Mouse (Mus musculus): ENCODE results near the gene Ripply3.
"Not testable (repeated sequence)": the region's sequence is repeated elsewhere in the genome, so short reads cannot be mapped to it uniquely, and the experiment has no call there.

The Ripply3 gene

GRCm38 (mm10) chr16:94315215-94315614 is 13.0 kb upstream of the Ripply3 start:
- no peak for DNase-seq

- peak; percentile 85 for DNase-seq
These were observed 10.5 kb upstream of the Ripply3 start for GRCm38 (mm10) chr16:94317752-94318151.

- DNase-seq = no peak
These were observed 8.0 kb upstream of the Ripply3 start for GRCm38 (mm10) chr16:94320223-94320622.

- DNase-seq = peak; percentile 65
These were observed 4.5 kb upstream of the Ripply3 start for GRCm38 (mm10) chr16:94323681-94324080.

- DNase-seq = no peak
These were observed 2.2 kb upstream of the Ripply3 start for GRCm38 (mm10) chr16:94326008-94326407.

GRCm38 (mm10) chr16:94328881-94329867 is 954 bp downstream of the Ripply3 start:
- no peak for DNase-seq

GRCm38 (mm10) chr16:94330429-94330828 is 2.2 kb downstream of the Ripply3 start:
- DNase-seq = no peak

GRCm38 (mm10) chr16:94331233-94331885 is 3.1 kb downstream of the Ripply3 start:
- no peak for DNase-seq

GRCm38 (mm10) chr16:94331886-94332252 is 3.6 kb downstream of the Ripply3 start:
- DNase-seq = peak; percentile 91

- DNase-seq = no peak
These were observed 7.4 kb downstream of the Ripply3 start for GRCm38 (mm10) chr16:94335656-94336055.

GRCm38 (mm10) chr16:94339164-94340160 is 11.2 kb downstream of the Ripply3 start:
- not testable (repeated sequence) for DNase-seq

- no peak for DNase-seq
These were observed 17.5 kb downstream of the Ripply3 start for GRCm38 (mm10) chr16:94345733-94346132.

- peak; percentile 46 for DNase-seq
These were observed 19.0 kb downstream of the Ripply3 start for GRCm38 (mm10) chr16:94347080-94347731.

GRCm38 (mm10) chr16:94348779-94349178 is 20.6 kb downstream of the Ripply3 start:
- no peak for DNase-seq

- DNase-seq = no peak
These were observed 21.5 kb downstream of the Ripply3 start for GRCm38 (mm10) chr16:94349588-94350286.

GRCm38 (mm10) chr16:94350287-94350677 is 22.1 kb downstream of the Ripply3 start:
- DNase-seq = no peak

- DNase-seq = no peak
These were observed 26.2 kb downstream of the Ripply3 start for GRCm38 (mm10) chr16:94354450-94354849.

GRCm38 (mm10) chr16:94356046-94356445 is 27.8 kb downstream of the Ripply3 start:
- no peak for DNase-seq

- no peak for DNase-seq
These were observed 28.7 kb downstream of the Ripply3 start for GRCm38 (mm10) chr16:94356776-94357494.

GRCm38 (mm10) chr16:94358091-94358490 is 29.9 kb downstream of the Ripply3 start:
- DNase-seq = no peak

Measured in lung, postnatal 36 days (tissue).